Mouse (Mus musculus): ENCODE results near the gene Ffar1. TPM values are rescaled to one million over a fixed set of nuclear protein-coding genes. Genes with fewer than 3 reads are reported as not detected.

Gene Ffar1
- total RNA-seq, 4 experiments from 2014 or later = not detected

Other genes with a start within 250 kb of the Ffar1 start
- gene Upk1a, start 248.7 kb downstream of the Ffar1 start, total RNA-seq (2022) = under 1 TPM in 3 of 4 experiments, not detected in 1; 0.23 to 0.51 (median 0.35) TPM
- 100 to 1,000 TPM; 641 to 753 (median 694) TPM for gene Cox6b1, start 235.4 kb downstream of the Ffar1 start, total RNA-seq (2022)
- gene Etv2, start 225.7 kb downstream of the Ffar1 start, total RNA-seq (2022) = not detected
- gene Rbm42, start 211.2 kb downstream of the Ffar1 start, total RNA-seq (2022) = 10 to 100 TPM; 57.5 to 68.0 (median 63.6) TPM
- gene Haus5, start 196.6 kb downstream of the Ffar1 start, total RNA-seq (2022) = 1 to 10 TPM; 5.6 to 9.1 (median 7.3) TPM
- not detected for gene Pmis2, start 190.0 kb downstream of the Ffar1 start, total RNA-seq (2022)
- gene 2200002J24Rik, start 162.6 kb downstream of the Ffar1 start, total RNA-seq (2022) = not detected
- gene Atp4a, start 149.4 kb downstream of the Ffar1 start, total RNA-seq (2022) = 1 to 10 TPM in 3 of 4 experiments, under 1 TPM in 1; 0.57 to 2.0 (median 1.6) TPM
- 100 to 1,000 TPM; 113 to 127 (median 115) TPM for gene Tmem147, start 132.0 kb downstream of the Ffar1 start, total RNA-seq (2022)
- gene Gapdhs, start 117.9 kb downstream of the Ffar1 start, total RNA-seq (2022) = not detected
- gene Sbsn, start 110.1 kb downstream of the Ffar1 start, total RNA-seq (2022) = 10 to 100 TPM; 12.0 to 17.3 (median 13.7) TPM
- gene Dmkn, start 97.8 kb downstream of the Ffar1 start, total RNA-seq (2022) = 1 to 10 TPM; 4.1 to 5.2 (median 4.7) TPM
- gene Krtdap, start 73.7 kb downstream of the Ffar1 start, total RNA-seq (2022) = not detected
- gene Ffar2, start 37.8 kb downstream of the Ffar1 start, total RNA-seq (2022) = not detected
- gene Ffar3, start 5.4 kb downstream of the Ffar1 start, total RNA-seq (2022) = not detected
- gene Cd22, start 18.8 kb upstream of the Ffar1 start, total RNA-seq (2022) = 1 to 10 TPM in 1 of 4 experiments, under 1 TPM in 2, not detected in 1; 0.24 to 1.8 (median 0.37) TPM
- gene Mag, start 53.3 kb upstream of the Ffar1 start, total RNA-seq (2022) = 100 to 1,000 TPM; 200 to 254 (median 210) TPM
- not detected for gene Hamp2, start 63.1 kb upstream of the Ffar1 start, total RNA-seq (2022)
- 1 to 10 TPM in 1 of 4 experiments, not detected in 3; 1.1 TPM for gene Hamp, start 82.5 kb upstream of the Ffar1 start, total RNA-seq (2022)
- 100 to 1,000 TPM; 114 to 125 (median 120) TPM for gene Usf2, start 95.2 kb upstream of the Ffar1 start, total RNA-seq (2022)
- 1 to 10 TPM; 5.2 to 6.6 (median 6.1) TPM for gene Lsr, start 111.9 kb upstream of the Ffar1 start, total RNA-seq (2022)
- under 1 TPM in 2 of 4 experiments, not detected in 2; 0.18 to 0.30 TPM for gene Fam187b, start 112.2 kb upstream of the Ffar1 start, total RNA-seq (2022)
- gene Fxyd5, start 180.9 kb upstream of the Ffar1 start, total RNA-seq (2022) = 10 to 100 TPM; 25.8 to 33.5 (median 30.0) TPM
- gene Fxyd7, start 189.9 kb upstream of the Ffar1 start, total RNA-seq (2022) = 100 to 1,000 TPM; 162 to 173 (median 169) TPM
- gene Fxyd1, start 195.6 kb upstream of the Ffar1 start, total RNA-seq (2022) = 100 to 1,000 TPM in 2 of 4 experiments, 10 to 100 TPM in 2; 57.6 to 144 (median 110) TPM
- gene Lgi4, start 197.8 kb upstream of the Ffar1 start, total RNA-seq (2022) = 10 to 100 TPM; 35.0 to 50.6 (median 40.8) TPM
- 1 to 10 TPM in 3 of 4 experiments, under 1 TPM in 1; 0.75 to 2.1 (median 1.2) TPM for gene Fxyd3, start 215.1 kb upstream of the Ffar1 start, total RNA-seq (2022)

Data from left cerebral cortex, adult 8-10 months (tissue).